Mouse (Mus musculus) cortical plate, adult 2 months (tissue): ENCODE measurements around the gene Tmem234.

ENCODE experiments used
- CTCF ChIP-seq: fragments of 200-500 bp; IDR thresholded peaks from 2 replicates; pipeline ENCODE4 v1.5.1; 2011; ENCODE audit warnings: mild to moderate bottlenecking, control low read depth, low read length; ENCODE audit not compliant: insufficient read depth; ENCODE audit errors: extremely low read depth
- POLR2A ChIP-seq: fragments of 200-500 bp; IDR thresholded peaks from 2 replicates; pipeline ENCODE4 v1.6.1; 2011; ENCODE audit warnings: mild to moderate bottlenecking, low read length, control low read depth; ENCODE audit not compliant: insufficient read depth; ENCODE audit errors: extremely low read depth

DNA sequence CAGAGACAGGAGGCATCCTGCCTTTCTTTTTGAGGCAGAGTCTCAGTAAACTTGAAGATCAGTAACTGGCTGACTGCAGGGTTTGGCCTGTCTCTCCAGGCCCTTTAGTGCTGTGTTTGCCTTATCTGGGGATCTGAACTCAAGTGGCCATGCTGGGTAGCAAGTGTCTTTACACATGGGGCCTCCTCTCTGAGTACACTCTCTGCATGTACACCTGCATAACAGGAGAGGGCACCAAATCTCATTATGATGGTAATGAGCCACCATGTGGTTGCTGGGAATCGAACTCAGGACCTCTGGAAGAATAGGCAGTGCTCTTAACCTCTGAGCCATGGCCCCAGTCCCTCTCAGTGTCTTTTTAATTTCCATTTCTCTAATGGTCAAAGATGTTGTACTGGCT, 18.2 kb upstream of the Tmem234 start:
- no peak for TF ChIP-seq POLR2A
- no peak for TF ChIP-seq CTCF
